Mouse (Mus musculus) liver, embryonic 12.5 days (tissue): ENCODE measurements around the gene Nek9. TPM values are rescaled to one million over a fixed set of nuclear protein-coding genes. Genes with fewer than 3 reads are reported as not detected.

Experiments used
- ATAC-seq: fragments of 200-750 bp; cut with Nextera tagmentation; 2 replicates; pipeline ENCODE4 v1.8.0; 2017; ENCODE audit warnings: moderate number of reproducible peaks, mild to moderate bottlenecking, moderate library complexity
- H3K27ac ChIP-seq: fragments of 300-500 bp; sonication (generic); 2 replicates; pipeline ENCODE4 v1.5.1; 2016; ENCODE audit warnings: mild to moderate bottlenecking
- H3K27me3 ChIP-seq: fragments of 300-500 bp; sonication (generic); replicated peaks from 2 replicates; pipeline ENCODE4 v1.6.1; 2016; ENCODE audit warnings: mild to moderate bottlenecking, moderate library complexity
- H3K36me3 ChIP-seq: fragments of 300-500 bp; sonication (generic); 2 replicates; pipeline ENCODE4 v1.6.1; 2016; ENCODE audit warnings: mild to moderate bottlenecking, moderate library complexity
- H3K4me1 ChIP-seq: fragments of 300-500 bp; sonication (generic); 2 replicates; pipeline ENCODE4 v1.6.1; 2016
- H3K4me2 ChIP-seq: fragments of 300-500 bp; sonication (generic); 2 replicates; pipeline ENCODE4 v1.6.1; 2016; ENCODE audit warnings: mild to moderate bottlenecking, moderate library complexity
- H3K4me3 ChIP-seq: fragments of 300-500 bp; sonication (generic); 2 replicates; pipeline ENCODE4 v1.5.1; 2016; ENCODE audit warnings: mild to moderate bottlenecking, moderate library complexity
- H3K9ac ChIP-seq: fragments of 300-500 bp; sonication (generic); 2 replicates; pipeline ENCODE4 v1.6.1; 2016; ENCODE audit warnings: mild to moderate bottlenecking, moderate library complexity
- H3K9me3 ChIP-seq: fragments of 300-500 bp; sonication (generic); replicated peaks from 2 replicates; pipeline ENCODE4 v1.6.1; 2016; ENCODE audit warnings: mild to moderate bottlenecking, moderate library complexity
- WGBS: fragments of 180-500 bp; shearing (Covaris S2); methylation state at CpG from one replicate; pipeline ENCODE4 v1.1.7; 2016; ENCODE audit not compliant: insufficient replicate concordance; 5-methylcytosine and 5-hydroxymethylcytosine counted together
- polyA plus RNA-seq: library from polyadenylated mRNA; unstranded; fragments of >200 nt; fragmentation: Nextera tagmentation; extraction: Ambion mirVana; gene quantifications from 2 replicates; pipeline ENCODE4 v1.2.1, GENCODE M21; 2016

Gene Nek9
- polyA plus RNA-seq, result 11.6 and 12.1 TPM in 2 replicates

DNA sequence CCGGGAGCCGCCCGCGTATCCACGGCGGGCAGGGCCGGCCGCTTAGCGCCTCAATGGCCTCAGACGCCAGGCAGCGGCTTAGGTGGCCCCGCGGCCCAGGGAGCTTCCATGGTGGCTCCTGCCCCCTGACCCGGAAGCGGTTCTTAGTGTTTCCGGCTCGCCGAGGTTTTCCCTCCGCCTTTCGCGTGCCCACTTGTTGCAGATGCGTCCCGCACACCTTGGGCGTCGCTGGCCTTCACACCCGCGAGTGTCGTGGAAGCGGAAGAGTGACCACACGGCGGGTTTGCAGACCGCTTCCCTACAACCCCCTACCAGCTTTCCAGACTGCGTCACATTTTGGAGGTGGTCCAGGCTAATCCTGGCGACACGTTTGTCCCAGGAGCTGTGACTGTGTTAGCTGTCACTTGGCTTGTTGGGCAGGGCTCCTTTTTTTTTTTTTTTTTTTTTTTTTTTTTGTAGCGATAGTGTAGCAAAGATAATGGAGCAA, at the start of gene Nek9:
Nek9 (minus strand) TSS at position 120 of the 487 bp plus-strand sequence.
- Histone ChIP-seq H3K4me3 (peak within 1 kb of the TSS; percentile 85), H3K4me1 (peaks cover 36% of the 10 kb centered on the region), H3K4me2 (peak within 1 kb of the TSS; percentile 82), H3K9me3 (no peaks in the 10 kb centered on the region), H3K9ac (peak within 1 kb of the TSS; percentile 96), H3K27me3 (no peaks in the 10 kb centered on the region), H3K27ac (peak within 1 kb of the TSS; percentile 91), H3K36me3 (peaks cover 43% of the 10 kb centered on the region)
- peak; percentile 88 for ATAC-seq
- WGBS, result under 1% methylated on average over 36 of the region's 36 CpGs

DNA sequence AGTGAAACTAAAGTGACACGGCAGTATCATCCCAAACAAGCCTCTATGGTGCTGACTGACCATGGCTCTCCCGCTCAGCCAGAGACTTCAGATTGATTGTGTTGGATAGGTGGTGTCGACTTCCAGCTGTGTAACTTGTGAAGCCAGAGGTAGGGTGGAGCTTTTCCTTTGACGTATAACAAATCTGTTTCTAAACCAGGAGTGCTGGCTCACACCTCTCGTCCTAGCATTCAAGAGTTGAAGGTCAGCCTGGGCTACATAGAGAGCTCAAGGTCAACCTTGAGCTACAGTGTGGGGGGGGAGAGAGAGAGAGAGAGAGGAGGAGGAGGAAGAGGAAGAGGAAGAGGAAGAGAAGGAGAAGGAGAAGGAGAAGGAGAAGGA, 46.8 kb upstream of the Nek9 start:
- H3K9ac ChIP-seq, result no peak overlapping the region
- no peak overlapping the region for H3K4me3 ChIP-seq
- peaks cover 34% of the 10 kb centered on the region for H3K4me1 ChIP-seq
- no peaks in the 10 kb centered on the region for H3K36me3 ChIP-seq
- no peak overlapping the region; the same call in 1 of the 2 replicates for H3K27ac ChIP-seq
- ATAC-seq, result no peak
- no peaks in the 10 kb centered on the region for H3K9me3 ChIP-seq
- no peak overlapping the region for H3K4me2 ChIP-seq
- 41% methylated on average over 5 of the region's 5 CpGs for WGBS
- peaks cover 29% of the 10 kb centered on the region for H3K27me3 ChIP-seq

DNA sequence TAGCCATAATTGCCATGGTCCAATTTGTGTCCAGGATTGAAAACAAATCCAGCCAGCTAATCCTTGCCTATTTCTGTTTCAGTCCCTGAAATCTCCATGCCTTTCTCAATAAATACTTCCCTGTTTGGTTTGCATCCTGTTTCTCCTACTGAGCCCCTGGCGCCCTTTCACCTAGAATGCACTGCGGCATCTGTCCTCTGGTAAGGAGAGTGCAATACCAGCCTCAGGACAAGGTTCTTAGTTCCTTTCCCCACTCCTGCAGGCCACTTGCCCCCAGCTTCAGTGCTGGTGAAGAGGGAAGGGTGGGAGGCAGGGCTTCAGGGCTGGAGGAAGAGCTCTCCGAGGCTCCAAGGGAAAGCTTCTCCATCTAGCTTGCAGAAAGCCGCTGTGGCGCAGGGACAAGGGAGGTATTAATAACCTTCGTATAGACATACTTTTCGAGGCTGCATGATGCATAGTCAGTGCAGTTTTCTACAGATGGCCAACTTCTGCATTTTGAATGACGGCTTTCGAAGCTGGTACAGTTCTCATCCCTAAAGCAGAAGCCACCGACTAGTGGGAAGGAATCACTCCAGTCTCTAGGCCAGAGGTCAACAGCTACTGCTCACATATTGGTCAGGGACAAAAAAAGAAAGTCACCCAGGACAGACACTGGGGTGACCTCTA, 46.3 kb upstream of the Nek9 start:
- H3K27ac ChIP-seq, result no peak overlapping the region

DNA sequence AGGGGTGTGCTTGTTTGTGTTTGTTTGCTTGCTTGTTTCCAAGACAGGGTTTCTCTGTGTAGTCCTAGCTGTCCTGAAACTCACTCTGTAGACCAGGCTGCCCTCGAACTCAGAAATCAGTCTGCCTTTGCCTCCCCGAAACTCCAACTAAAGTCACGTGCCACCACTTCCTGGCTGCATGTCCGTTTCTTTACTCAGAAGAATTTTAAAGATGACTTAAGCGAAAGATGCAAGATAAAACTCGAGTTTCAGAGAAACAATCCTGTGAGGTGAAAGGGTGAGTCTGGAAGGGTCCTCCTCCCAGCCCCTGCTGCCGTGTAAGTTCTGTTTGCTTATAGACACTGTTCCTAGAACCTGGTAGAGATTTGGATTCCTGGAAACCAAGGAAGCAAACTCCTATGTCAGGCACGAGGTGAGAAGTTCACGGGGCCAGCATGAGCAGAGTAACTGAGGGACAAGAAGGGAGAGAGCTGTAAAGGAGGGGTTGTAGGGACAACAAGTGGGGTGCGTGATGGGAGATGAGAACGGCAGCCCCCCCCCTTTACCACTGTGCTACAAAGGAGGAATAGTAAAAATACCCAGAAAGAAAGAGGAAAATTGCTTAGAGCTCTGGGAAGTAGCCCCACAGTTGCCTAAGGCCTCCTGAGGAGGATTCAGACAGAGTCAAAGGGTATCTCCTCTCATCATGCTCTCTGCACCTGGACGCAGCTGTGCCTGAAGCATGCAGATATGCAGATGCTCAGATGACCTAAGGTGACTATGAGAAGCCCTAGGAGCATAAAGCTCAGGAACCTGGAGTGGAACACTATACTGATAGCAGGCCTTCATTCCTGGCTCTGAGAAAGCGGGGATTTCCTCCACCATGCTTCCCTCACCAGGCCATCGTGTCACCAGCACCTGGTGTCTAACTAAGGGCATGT, 43.9 kb upstream of the Nek9 start:
- Histone ChIP-seq H3K27ac (no peak overlapping the region), H3K4me3 (no peak overlapping the region), H3K36me3 (no peaks in the 10 kb centered on the region), H3K27me3 (peaks cover 29% of the 10 kb centered on the region), H3K4me2 (no peak overlapping the region), H3K9me3 (no peaks in the 10 kb centered on the region), H3K9ac (no peak overlapping the region), H3K4me1 (peaks cover 12% of the 10 kb centered on the region)
- ATAC-seq, result no peak
- 45% methylated on average over 14 of the region's 14 CpGs for WGBS

More for the DNA sequence above, 46.3 kb upstream of the Nek9 start:
- Histone ChIP-seq H3K9ac (no peak overlapping the region), H3K4me2 (no peak overlapping the region), H3K36me3 (no peaks in the 10 kb centered on the region), H3K27me3 (peaks cover 29% of the 10 kb centered on the region), H3K4me1 (peaks cover 34% of the 10 kb centered on the region), H3K4me3 (no peak overlapping the region), H3K9me3 (no peaks in the 10 kb centered on the region)
- 33% methylated on average over 10 of the region's 10 CpGs for WGBS
- no peak for ATAC-seq

DNA sequence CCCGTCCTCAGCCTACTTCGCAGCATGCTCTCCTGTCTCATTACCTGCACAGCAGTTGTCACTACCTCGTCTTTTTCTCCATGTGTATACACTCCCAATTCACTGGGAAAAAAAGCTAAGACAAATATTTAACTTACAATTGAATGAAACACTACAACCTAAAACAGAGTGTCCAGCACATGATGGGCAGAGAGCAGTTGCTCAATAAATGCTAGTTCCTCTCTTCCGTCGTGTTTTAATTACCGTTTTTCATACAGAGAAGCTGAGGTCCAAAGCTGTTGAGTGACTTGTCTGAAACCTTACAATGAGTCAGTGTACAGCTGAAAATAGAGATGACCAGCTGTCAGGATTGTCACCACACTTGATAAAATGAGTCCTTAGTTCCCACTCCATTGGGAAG, 42.4 kb upstream of the Nek9 start:
- Histone ChIP-seq H3K36me3 (no peaks in the 10 kb centered on the region), H3K4me2 (no peak overlapping the region), H3K4me1 (peaks cover 12% of the 10 kb centered on the region), H3K27ac (no peak overlapping the region), H3K27me3 (peaks cover 20% of the 10 kb centered on the region), H3K9me3 (no peaks in the 10 kb centered on the region), H3K9ac (no peak overlapping the region), H3K4me3 (no peak overlapping the region)
- WGBS, result 64% methylated on average over 6 of the region's 6 CpGs
- no peak for ATAC-seq

DNA sequence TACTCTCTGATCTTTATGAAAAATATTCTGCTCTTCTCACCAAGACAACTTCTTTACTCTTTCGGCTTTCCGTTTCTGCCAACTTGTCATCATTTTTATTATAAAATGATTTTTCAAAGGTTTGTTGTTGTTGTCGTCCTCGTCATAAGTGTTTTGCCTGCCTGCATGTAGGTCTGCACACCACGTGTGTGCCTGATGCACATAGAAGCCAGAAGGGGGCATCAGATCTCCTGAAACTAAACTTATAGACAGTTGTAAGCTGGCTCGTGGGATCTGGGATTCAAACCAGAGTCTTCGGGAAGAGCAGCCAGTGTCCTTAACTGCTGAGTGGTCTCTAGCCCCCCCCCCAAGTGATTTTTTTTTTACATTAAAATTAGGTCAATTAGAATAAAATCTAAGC, 41.8 kb upstream of the Nek9 start:
- H3K4me2 ChIP-seq, result no peak overlapping the region
- H3K9ac ChIP-seq, result no peak overlapping the region
- no peak for ATAC-seq
- no peaks in the 10 kb centered on the region for H3K9me3 ChIP-seq
- no peaks in the 10 kb centered on the region for H3K36me3 ChIP-seq
- no peak overlapping the region for H3K27ac ChIP-seq
- WGBS, result 64% methylated on average over 7 of the region's 7 CpGs
- H3K4me3 ChIP-seq, result no peak overlapping the region
- H3K4me1 ChIP-seq, result peaks cover 12% of the 10 kb centered on the region
- H3K27me3 ChIP-seq, result peaks cover 16% of the 10 kb centered on the region

DNA sequence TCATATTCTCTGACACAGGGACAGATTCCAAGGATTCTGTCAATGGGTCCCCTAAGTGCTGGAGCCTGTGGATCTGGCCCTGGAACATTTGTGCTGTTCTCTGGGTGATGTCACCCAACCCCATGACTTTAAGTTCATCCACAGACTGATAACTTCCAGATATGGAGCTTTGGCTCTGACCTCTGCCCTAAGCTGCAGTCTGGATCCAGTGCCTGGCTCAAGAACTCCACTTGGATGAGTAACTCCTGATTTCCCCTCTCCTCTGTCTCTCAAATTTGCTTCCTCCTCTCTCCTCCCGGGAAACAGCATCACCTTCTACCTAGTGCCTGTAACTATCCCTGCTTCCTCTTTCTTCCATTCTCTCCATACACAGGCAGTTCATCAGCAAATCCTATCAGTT, 41.1 kb upstream of the Nek9 start:
- Histone ChIP-seq H3K4me2 (no peak overlapping the region), H3K4me3 (no peak overlapping the region), H3K27me3 (peaks cover 10% of the 10 kb centered on the region), H3K4me1 (peaks cover 11% of the 10 kb centered on the region), H3K27ac (no peak overlapping the region), H3K9ac (no peak overlapping the region), H3K36me3 (no peaks in the 10 kb centered on the region), H3K9me3 (no peaks in the 10 kb centered on the region)
- no peak for ATAC-seq
- 76% methylated on average over 1 of the region's 1 CpGs for WGBS

DNA sequence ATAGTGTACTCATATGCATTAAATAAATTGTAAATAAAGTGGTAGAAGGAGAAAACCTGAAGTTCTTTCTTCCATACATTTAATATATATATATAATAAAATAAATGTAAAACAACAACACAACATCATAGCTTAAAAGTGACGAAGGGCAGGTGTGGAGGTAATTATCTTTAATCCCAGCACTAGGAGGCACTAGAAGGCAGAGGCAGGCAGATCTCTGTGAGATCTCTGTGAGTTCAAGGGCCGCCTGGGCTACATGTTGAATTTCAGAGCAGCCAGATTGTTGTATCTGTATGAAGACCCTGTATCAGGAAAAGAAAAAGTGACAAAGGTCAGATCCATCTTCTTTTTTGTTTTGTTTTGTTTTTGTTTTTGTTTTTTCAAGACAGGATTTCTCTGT, 39.1 kb upstream of the Nek9 start:
- no peak overlapping the region for H3K9ac ChIP-seq
- no peaks in the 10 kb centered on the region for H3K27me3 ChIP-seq
- H3K27ac ChIP-seq, result no peak overlapping the region
- H3K9me3 ChIP-seq, result no peaks in the 10 kb centered on the region
- peaks cover 18% of the 10 kb centered on the region for H3K4me1 ChIP-seq
- WGBS, result 62% methylated on average over 2 of the region's 2 CpGs
- H3K4me3 ChIP-seq, result no peak overlapping the region
- no peaks in the 10 kb centered on the region for H3K36me3 ChIP-seq
- no peak overlapping the region for H3K4me2 ChIP-seq
- ATAC-seq, result no peak

DNA sequence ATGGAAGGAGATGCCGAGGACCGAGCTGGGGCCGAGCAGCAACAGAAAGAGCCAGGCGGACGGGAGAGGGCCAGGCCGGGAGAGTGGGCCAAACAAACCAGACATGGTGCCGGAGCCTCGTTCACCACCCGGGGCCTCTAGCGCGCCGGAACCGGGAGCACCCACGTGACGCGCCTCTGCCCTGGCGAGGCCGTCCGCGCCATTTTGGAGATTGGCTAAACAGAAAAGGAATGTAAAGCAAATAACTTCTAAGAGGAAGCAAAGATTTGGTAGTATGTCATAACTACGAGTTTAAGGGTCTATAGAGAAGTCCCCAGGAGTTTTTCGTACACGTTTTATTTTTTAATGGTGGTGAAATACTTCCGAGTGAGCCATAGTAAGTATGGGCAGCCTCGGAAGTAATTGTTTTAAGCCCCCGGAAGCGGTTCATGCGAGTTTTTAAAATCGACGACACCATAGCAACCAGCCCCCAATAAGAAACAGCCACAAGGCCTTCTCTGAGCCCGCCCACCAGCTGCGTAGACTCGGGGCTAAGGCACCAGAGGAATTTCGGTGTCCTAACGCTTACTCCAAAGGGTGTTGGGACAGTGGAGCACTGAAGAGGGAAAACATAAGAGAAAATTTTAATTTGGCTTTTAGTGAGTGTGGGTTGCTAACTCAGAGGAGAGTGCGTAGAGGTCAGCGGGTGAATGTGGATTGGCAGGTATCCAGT, 35.6 kb upstream of the Nek9 start, which contains the start of gene Tmed10:
Tmed10 (minus strand) TSS at position 287 of the 712 bp plus-strand sequence.
- H3K4me1 ChIP-seq, result peaks cover 46% of the 10 kb centered on the region
- no peaks in the 10 kb centered on the region for H3K36me3 ChIP-seq
- peak within 1 kb of the TSS; percentile 88 for H3K9ac ChIP-seq
- ATAC-seq, result peak; percentile 91
- no peaks in the 10 kb centered on the region for H3K9me3 ChIP-seq
- H3K27ac ChIP-seq, result peak within 1 kb of the TSS; percentile 90
- 2% methylated on average over 37 of the region's 37 CpGs for WGBS
- H3K4me2 ChIP-seq, result peak within 1 kb of the TSS; percentile 73
- no peaks in the 10 kb centered on the region for H3K27me3 ChIP-seq
- H3K4me3 ChIP-seq, result peak within 1 kb of the TSS; percentile 87

DNA sequence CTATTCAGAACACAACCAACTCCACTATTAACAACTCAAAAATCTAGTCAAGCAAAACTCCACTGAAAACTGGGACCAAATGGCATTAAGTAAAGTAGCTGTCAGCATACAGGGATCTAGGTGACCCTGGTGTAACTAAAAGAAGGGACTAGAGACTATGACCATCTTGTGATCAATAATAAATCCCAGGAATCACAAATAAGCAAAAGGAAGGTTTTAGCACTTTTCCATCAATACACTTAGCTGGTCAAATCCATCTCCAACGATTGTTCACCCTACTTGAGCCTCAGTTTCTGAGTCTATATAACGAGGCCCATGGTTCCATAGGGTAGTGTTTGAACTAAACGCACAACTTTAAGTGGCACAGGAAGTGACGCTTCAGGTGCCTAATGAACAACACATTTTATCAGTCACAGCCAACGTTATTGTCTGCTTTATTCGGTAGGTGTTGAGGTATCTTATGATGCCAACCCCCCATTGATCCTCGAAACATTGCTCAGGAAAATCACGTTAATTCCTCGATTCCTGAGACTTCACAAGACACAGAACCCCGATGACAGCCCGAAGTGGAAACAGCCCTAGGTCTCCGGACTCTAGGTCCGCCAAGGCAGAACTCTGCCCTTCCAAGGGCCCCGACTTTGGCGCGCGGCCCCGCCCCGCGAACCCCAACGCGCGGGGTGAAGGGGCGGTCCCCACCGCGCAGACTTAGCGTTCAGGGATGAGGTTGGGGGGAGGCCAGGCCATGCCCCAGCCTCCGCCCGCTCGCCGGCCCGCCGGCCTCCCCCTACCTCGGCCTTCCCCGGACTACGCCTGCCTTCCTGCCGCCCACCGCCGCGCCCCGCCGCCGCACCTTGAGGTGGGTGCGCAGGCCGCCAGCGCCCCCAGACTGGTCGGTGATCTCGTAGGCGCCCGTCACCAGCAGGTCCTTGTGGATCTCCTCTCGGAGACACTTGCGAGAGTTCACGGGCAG, 34.7 kb upstream of the Nek9 start:
- Histone ChIP-seq H3K27me3 (no peaks in the 10 kb centered on the region), H3K4me2 (peak overlapping the region; percentile 73), H3K4me1 (peaks cover 52% of the 10 kb centered on the region), H3K4me3 (peak overlapping the region; percentile 87), H3K27ac (peak overlapping the region; percentile 90), H3K36me3 (no peaks in the 10 kb centered on the region), H3K9ac (peak overlapping the region; percentile 88), H3K9me3 (no peaks in the 10 kb centered on the region)
- under 1% methylated on average over 51 of the region's 53 CpGs for whole genome bisulfite sequencing
- peak; percentile 91 for ATAC-seq
